Mouse (Mus musculus): Measurements from ENCODE around the gene Abcb6. TPM values are rescaled to one million over a fixed set of nuclear protein-coding genes. Genes with fewer than 3 reads are reported as not detected.

Abcb6 gene
- total RNA-seq, 2 experiments from 2014 or later: 75.6 to 101 TPM

- peak; percentile 81 for ATAC-seq (replicated peaks; ENCODE audit: low FRiP score, low TSS enrichment, poor library complexity, severe bottlenecking)
These were observed 30.2 kb upstream of the Abcb6 start, which contains the start of the genes Glb1l and Stk16 for GRCm38 (mm10) chr1:75210136-75211087. Gene Glb1l (minus strand): TSS chr1:75210813. Gene Stk16 (plus strand): TSS chr1:75210838.

- peak; percentile 48 for ATAC-seq (replicated peaks; ENCODE audit: low FRiP score, low TSS enrichment, poor library complexity, severe bottlenecking)
These were observed 28.9 kb upstream of the Abcb6 start for GRCm38 (mm10) chr1:75208967-75209678.

GRCm38 (mm10) chr1:75201236-75201635 is 21.0 kb upstream of the Abcb6 start:
- no peak for ATAC-seq (replicated peaks; ENCODE audit: low FRiP score, low TSS enrichment, poor library complexity, severe bottlenecking)

GRCm38 (mm10) chr1:75192452-75192851 is 12.3 kb upstream of the Abcb6 start:
- peak; percentile 27; the same call in 1 of the 2 replicates for ATAC-seq (replicated peaks; ENCODE audit: low FRiP score, low TSS enrichment, poor library complexity, severe bottlenecking)

- ATAC-seq (replicated peaks; ENCODE audit: low FRiP score, low TSS enrichment, poor library complexity, severe bottlenecking): peak; percentile 98
These were observed 11.6 kb upstream of the Abcb6 start, which contains the start of the genes Ankzf1 and Atg9a for GRCm38 (mm10) chr1:75191622-75192402. Gene Ankzf1 (plus strand): TSS chr1:75192151. Gene Atg9a (minus strand): TSS chr1:75192196.

GRCm38 (mm10) chr1:75191258-75191621 is 11.0 kb upstream of the Abcb6 start:
- ATAC-seq (replicated peaks; ENCODE audit: low FRiP score, low TSS enrichment, poor library complexity, severe bottlenecking): no peak

GRCm38 (mm10) chr1:75190577-75190976 is 10.4 kb upstream of the Abcb6 start:
- peak; percentile 58 for ATAC-seq (replicated peaks; ENCODE audit: low FRiP score, low TSS enrichment, poor library complexity, severe bottlenecking)

GRCm38 (mm10) chr1:75187914-75188483 is 7.8 kb upstream of the Abcb6 start:
- no peak for ATAC-seq (replicated peaks; ENCODE audit: low FRiP score, low TSS enrichment, poor library complexity, severe bottlenecking)

GRCm38 (mm10) chr1:75187126-75187525 is 6.9 kb upstream of the Abcb6 start:
- no peak for ATAC-seq (replicated peaks; ENCODE audit: low FRiP score, low TSS enrichment, poor library complexity, severe bottlenecking)

GRCm38 (mm10) chr1:75185495-75185894 is 5.3 kb upstream of the Abcb6 start:
- no peak for ATAC-seq (replicated peaks; ENCODE audit: low FRiP score, low TSS enrichment, poor library complexity, severe bottlenecking)

GRCm38 (mm10) chr1:75182160-75182559 is 2.0 kb upstream of the Abcb6 start:
- no peak for ATAC-seq (replicated peaks; ENCODE audit: low FRiP score, low TSS enrichment, poor library complexity, severe bottlenecking)

- ATAC-seq (replicated peaks; ENCODE audit: low FRiP score, low TSS enrichment, poor library complexity, severe bottlenecking): no peak
These were observed 1.2 kb upstream of the Abcb6 start for GRCm38 (mm10) chr1:75181377-75181870.

- ATAC-seq (replicated peaks; ENCODE audit: low FRiP score, low TSS enrichment, poor library complexity, severe bottlenecking): no peak
These were observed 549 bp upstream of the Abcb6 start for GRCm38 (mm10) chr1:75180741-75181140.

- ATAC-seq (replicated peaks; ENCODE audit: low FRiP score, low TSS enrichment, poor library complexity, severe bottlenecking): peak; percentile 71
These were observed 673 bp downstream of the Abcb6 start for GRCm38 (mm10) chr1:75179334-75180104.

- peak; percentile 94 for ATAC-seq (replicated peaks; ENCODE audit: low FRiP score, low TSS enrichment, poor library complexity, severe bottlenecking)
These were observed 11.4 kb downstream of the Abcb6 start, which contains the start of gene Zfand2b for GRCm38 (mm10) chr1:75168472-75169464. Gene Zfand2b (plus strand): TSS chr1:75168646.

- ATAC-seq (replicated peaks; ENCODE audit: low FRiP score, low TSS enrichment, poor library complexity, severe bottlenecking): peak; percentile 20
These were observed 12.1 kb downstream of the Abcb6 start for GRCm38 (mm10) chr1:75168093-75168471.

- no peak for ATAC-seq (replicated peaks; ENCODE audit: low FRiP score, low TSS enrichment, poor library complexity, severe bottlenecking)
These were observed 20.0 kb downstream of the Abcb6 start for GRCm38 (mm10) chr1:75160256-75160617.
